Mouse (Mus musculus) cerebellum, postnatal 14 days (tissue): ENCODE results near the gene Arfgef3.
"Not testable (repeated sequence)": the region's sequence is repeated elsewhere in the genome, so short reads cannot be mapped to it uniquely, and the experiment has no call there.

Source experiments
- DNase-seq, 2 experiments: peaks; one replicate each; pipeline ENCODE4 v3.0.0; 2021; ENCODE audit warnings: mixed read lengths in 2 of 2

The Arfgef3 gene

GRCm38 (mm10) chr10:18680661-18681384 lies 62.9 kb downstream of the Arfgef3 start:
- DNase-seq, result no peak

GRCm38 (mm10) chr10:18678836-18679235 lies 64.9 kb downstream of the Arfgef3 start:
- DNase-seq, result no peak

GRCm38 (mm10) chr10:18664794-18665193 lies 79.0 kb downstream of the Arfgef3 start:
- no peak for DNase-seq

GRCm38 (mm10) chr10:18664016-18664415 lies 79.7 kb downstream of the Arfgef3 start:
- no peak for DNase-seq

- DNase-seq, result no peak
Measured at GRCm38 (mm10) chr10:18661606-18662220, 82.0 kb downstream of the Arfgef3 start.

- DNase-seq, result no peak
Measured at GRCm38 (mm10) chr10:18660998-18661397, 82.8 kb downstream of the Arfgef3 start.

- no peak for DNase-seq
Measured at GRCm38 (mm10) chr10:18657588-18657987, 86.2 kb downstream of the Arfgef3 start.

- DNase-seq, result no peak
Measured at GRCm38 (mm10) chr10:18647069-18647468, 96.7 kb downstream of the Arfgef3 start.

- no peak for DNase-seq
Measured at GRCm38 (mm10) chr10:18646035-18646434, 97.7 kb downstream of the Arfgef3 start.

- no peak for DNase-seq
Measured at GRCm38 (mm10) chr10:18644346-18644745, 99.4 kb downstream of the Arfgef3 start.

- DNase-seq, result peak; percentile 41 to 52
Measured at GRCm38 (mm10) chr10:18643506-18643905, 100.2 kb downstream of the Arfgef3 start.

- DNase-seq, result no peak
Measured at GRCm38 (mm10) chr10:18642854-18643253, 100.9 kb downstream of the Arfgef3 start.

GRCm38 (mm10) chr10:18640596-18640995 lies 103.2 kb downstream of the Arfgef3 start:
- DNase-seq, result peak; percentile 25 to 37

- DNase-seq, result peak in 1 of 2 experiments; percentile 26
Measured at GRCm38 (mm10) chr10:18635450-18635849, 108.3 kb downstream of the Arfgef3 start.

GRCm38 (mm10) chr10:18634405-18634985 lies 109.3 kb downstream of the Arfgef3 start:
- peak; percentile 22 to 27 for DNase-seq

- DNase-seq, result no peak
Measured at GRCm38 (mm10) chr10:18630498-18630897, 113.3 kb downstream of the Arfgef3 start.

GRCm38 (mm10) chr10:18627530-18627929 lies 116.2 kb downstream of the Arfgef3 start:
- DNase-seq, result no peak

- DNase-seq, result no peak
Measured at GRCm38 (mm10) chr10:18612796-18613195, 131.0 kb downstream of the Arfgef3 start.

GRCm38 (mm10) chr10:18604827-18605535 lies 138.8 kb downstream of the Arfgef3 start:
- not testable (repeated sequence) for DNase-seq

GRCm38 (mm10) chr10:18602030-18602429 lies 141.7 kb downstream of the Arfgef3 start:
- DNase-seq, result peak; percentile 86 to 90

GRCm38 (mm10) chr10:18597601-18598000 lies 146.1 kb downstream of the Arfgef3 start:
- DNase-seq, result peak; percentile 33 to 45

GRCm38 (mm10) chr10:18589455-18589854 lies 154.3 kb downstream of the Arfgef3 start:
- DNase-seq, result no peak

GRCm38 (mm10) chr10:18584188-18584587 lies 159.6 kb downstream of the Arfgef3 start:
- DNase-seq, result no peak
